Mouse (Mus musculus) olfactory bulb, adult 2 months (tissue): ENCODE measurements around the gene Teddm1a.

Experiments
- CTCF ChIP-seq: fragments of 200-500 bp; IDR thresholded peaks from 2 replicates; pipeline ENCODE4 v1.5.1; 2012; ENCODE audit warnings: low read depth, mild to moderate bottlenecking, low read length, moderate library complexity; ENCODE audit not compliant: insufficient read depth
- POLR2A ChIP-seq: fragments of 200-500 bp; IDR thresholded peaks from 2 replicates; pipeline ENCODE4 v1.6.1; 2012; ENCODE audit warnings: mild to moderate bottlenecking, low read depth, low read length, moderate library complexity; ENCODE audit not compliant: insufficient read depth

- TF ChIP-seq CTCF (no peak), POLR2A (no peak)
These were observed 14.3 kb downstream of the Teddm1a start for GRCm38 (mm10) chr1:153905884-153906283.
